Mouse (Mus musculus): ENCODE measurements around the gene Fry. TPM values are rescaled to one million over a fixed set of nuclear protein-coding genes. Genes with fewer than 3 reads are reported as not detected.

Gene Fry
- polyA plus RNA-seq, 3 experiments from 2014 or later = 15.9 to 25.3 (median 22.3) TPM

- ATAC-seq = no peak
Measured at GRCm38 (mm10) chr5:150340944-150341343, 222.5 kb downstream of the Fry start.

- no peak for ATAC-seq
Measured at GRCm38 (mm10) chr5:150342139-150342538, 223.7 kb downstream of the Fry start.

- ATAC-seq = no peak
Measured at GRCm38 (mm10) chr5:150345946-150346345, 227.5 kb downstream of the Fry start.

GRCm38 (mm10) chr5:150346378-150346777 lies 227.9 kb downstream of the Fry start:
- ATAC-seq = no peak

- ATAC-seq = no peak
Measured at GRCm38 (mm10) chr5:150347845-150348244, 229.4 kb downstream of the Fry start.

GRCm38 (mm10) chr5:150348302-150348701 lies 229.9 kb downstream of the Fry start:
- ATAC-seq = no peak

- no peak for ATAC-seq
Measured at GRCm38 (mm10) chr5:150351191-150351590, 232.7 kb downstream of the Fry start.

GRCm38 (mm10) chr5:150358671-150359070 lies 240.2 kb downstream of the Fry start:
- ATAC-seq = no peak

GRCm38 (mm10) chr5:150362241-150362640 lies 243.8 kb downstream of the Fry start:
- no peak for ATAC-seq

- no peak for ATAC-seq
Measured at GRCm38 (mm10) chr5:150364621-150365020, 246.2 kb downstream of the Fry start.

- no peak for ATAC-seq
Measured at GRCm38 (mm10) chr5:150367027-150367426, 248.6 kb downstream of the Fry start.

- ATAC-seq = no peak
Measured at GRCm38 (mm10) chr5:150370291-150370690, 251.8 kb downstream of the Fry start.

GRCm38 (mm10) chr5:150370895-150371294 lies 252.4 kb downstream of the Fry start:
- no peak for ATAC-seq

- ATAC-seq = peak; percentile 43
Measured at GRCm38 (mm10) chr5:150372956-150373355, 254.5 kb downstream of the Fry start.

GRCm38 (mm10) chr5:150374778-150375559 lies 256.5 kb downstream of the Fry start:
- no peak for ATAC-seq

- ATAC-seq = no peak
Measured at GRCm38 (mm10) chr5:150378586-150378985, 260.1 kb downstream of the Fry start.

GRCm38 (mm10) chr5:150380767-150381166 lies 262.3 kb downstream of the Fry start:
- no peak for ATAC-seq

GRCm38 (mm10) chr5:150382411-150382810 lies 264.0 kb downstream of the Fry start:
- no peak for ATAC-seq

- ATAC-seq = no peak
Measured at GRCm38 (mm10) chr5:150384272-150385215, 266.1 kb downstream of the Fry start.

- ATAC-seq = no peak
Measured at GRCm38 (mm10) chr5:150385224-150385623, 266.8 kb downstream of the Fry start.

- no peak for ATAC-seq
Measured at GRCm38 (mm10) chr5:150388623-150389022, 270.2 kb downstream of the Fry start.

GRCm38 (mm10) chr5:150389589-150390377 lies 271.3 kb downstream of the Fry start:
- no peak for ATAC-seq

- no peak for ATAC-seq
Measured at GRCm38 (mm10) chr5:150390422-150390821, 272.0 kb downstream of the Fry start.
